7 mouse cellular contexts compared by ENCODE assay signal in genomic region chr9:80002394-80003188, GRCm38 (mm10). TPM values are rescaled to one million over a fixed set of nuclear protein-coding genes. Genes with fewer than 3 reads are reported as not detected.
DNase-seq lines count a peak whose midpoint lies in the region; ATAC-seq and TF ChIP-seq lines count a peak whose summit lies in the region.

No protein-coding gene starts in this region.

- intact Hi-C loops in left cerebral cortex, postnatal 14 days (cut with DNase I), result loop anchor here (1.0 to 5.0 kb wide), 2 partner anchors 115 to 196 kb away; no protein-coding TSS in a partner anchor

- no peak overlapping the region for H3K9ac ChIP-seq in intestine, postnatal 0 days (ENCODE audit: low read depth, low read length)
- H3K9ac ChIP-seq in midbrain, embryonic 15.5 days, result no peak overlapping the region

- DNase-seq in cerebellum, postnatal 25 days, result peak; percentile 80 to 86
- DNase-seq in gastrocnemius, adult 8-10 months (ENCODE audit: low spot score in 2 of 2), result peak; percentile 67 to 72
- peak; percentile 84 to 93 for DNase-seq in left cerebral cortex, postnatal 14 days (ENCODE audit: low spot score in 2 of 2)
- peak; percentile 43 to 77 for DNase-seq in spleen, adult 18-20 months

- H3K27ac ChIP-seq in intestine, postnatal 0 days (ENCODE audit: low read depth, low read length), result no peak overlapping the region
- no peak overlapping the region for H3K27ac ChIP-seq in midbrain, embryonic 15.5 days

- H3K27me3 ChIP-seq in intestine, postnatal 0 days (replicated peaks; ENCODE audit: control insufficient read depth, insufficient read depth, low read length), result no peaks in the 10 kb centered on the region
- H3K27me3 ChIP-seq in midbrain, embryonic 15.5 days (replicated peaks), result no peaks in the 10 kb centered on the region

- H3K9me3 ChIP-seq in intestine, postnatal 0 days (ENCODE audit: control insufficient read depth), result no peaks in the 10 kb centered on the region
- no peaks in the 10 kb centered on the region for H3K9me3 ChIP-seq in midbrain, embryonic 15.5 days

- peak; percentile 91 for ATAC-seq in activated CD4-positive, CD25-positive, alpha-beta regulatory T cell, adult 4 months
- 0 out of 2 replicates have a peak, but pooled peaks have one; percentile 51 for ATAC-seq in intestine, postnatal 0 days
- peak; percentile 90 for ATAC-seq in midbrain, embryonic 15.5 days (replicated peaks)

- no peak overlapping the region for H3K4me3 ChIP-seq in intestine, postnatal 0 days (ENCODE audit: low read depth, low read length)
- no peak overlapping the region for H3K4me3 ChIP-seq in midbrain, embryonic 15.5 days

- H3K4me1 ChIP-seq in intestine, postnatal 0 days (replicated peaks; ENCODE audit: control insufficient read depth, insufficient read depth, low read length), result no peaks in the 10 kb centered on the region
- H3K4me1 ChIP-seq in midbrain, embryonic 15.5 days, result no peaks in the 10 kb centered on the region

- WGBS in intestine, postnatal 0 days, result 49% methylated on average over 14 of the region's 14 CpGs
- WGBS in midbrain, embryonic 15.5 days, result 39% methylated on average over 14 of the region's 14 CpGs

- no peak overlapping the region for H3K4me2 ChIP-seq in intestine, postnatal 0 days (replicated peaks; ENCODE audit: low read depth)
- H3K4me2 ChIP-seq in midbrain, embryonic 15.5 days, result peak overlapping the region; percentile 11; the same call in 1 of the 2 replicates

- H3K36me3 ChIP-seq in intestine, postnatal 0 days (ENCODE audit: control insufficient read depth, insufficient read depth), result no peaks in the 10 kb centered on the region
- H3K36me3 ChIP-seq in midbrain, embryonic 15.5 days (replicated peaks), result no peaks in the 10 kb centered on the region

- peak; percentile 96 for TF ChIP-seq CTCF in intestine, postnatal 0 days (IDR thresholded peaks at IDR 0.05; ENCODE audit: low read depth)

RNA-seq across cellular contexts. Expression of gene Filip1, which starts 10.1 kb away (rescaled TPM):
- 1 to 10 TPM in 1 of 2 experiments, under 1 TPM in 1; 0.40 to 2.0 TPM for polyA plus RNA-seq in activated CD4-positive, CD25-positive, alpha-beta regulatory T cell, adult 4 months (2017; shearing (Covaris generic))
- total RNA-seq in gastrocnemius, adult 8-10 months (2022), result 100 to 1,000 TPM in 2 of 4 experiments, 10 to 100 TPM in 2; 92.2 to 133 (median 106) TPM
- 5.3 and 6.7 TPM in 2 replicates for polyA plus RNA-seq in intestine, postnatal 0 days (2015; fragmentation: Nextera tagmentation; extraction: Ambion mirVana)
- total RNA-seq in left cerebral cortex, postnatal 14 days (2021), result 10 to 100 TPM; 17.8 to 20.9 TPM
- 3.2 and 3.6 TPM in 2 replicates for polyA plus RNA-seq in midbrain, embryonic 15.5 days (2015; fragmentation: Nextera tagmentation; extraction: Ambion mirVana)
